8 mouse cellular contexts compared by ENCODE assay signal in the genomic region with DNA sequence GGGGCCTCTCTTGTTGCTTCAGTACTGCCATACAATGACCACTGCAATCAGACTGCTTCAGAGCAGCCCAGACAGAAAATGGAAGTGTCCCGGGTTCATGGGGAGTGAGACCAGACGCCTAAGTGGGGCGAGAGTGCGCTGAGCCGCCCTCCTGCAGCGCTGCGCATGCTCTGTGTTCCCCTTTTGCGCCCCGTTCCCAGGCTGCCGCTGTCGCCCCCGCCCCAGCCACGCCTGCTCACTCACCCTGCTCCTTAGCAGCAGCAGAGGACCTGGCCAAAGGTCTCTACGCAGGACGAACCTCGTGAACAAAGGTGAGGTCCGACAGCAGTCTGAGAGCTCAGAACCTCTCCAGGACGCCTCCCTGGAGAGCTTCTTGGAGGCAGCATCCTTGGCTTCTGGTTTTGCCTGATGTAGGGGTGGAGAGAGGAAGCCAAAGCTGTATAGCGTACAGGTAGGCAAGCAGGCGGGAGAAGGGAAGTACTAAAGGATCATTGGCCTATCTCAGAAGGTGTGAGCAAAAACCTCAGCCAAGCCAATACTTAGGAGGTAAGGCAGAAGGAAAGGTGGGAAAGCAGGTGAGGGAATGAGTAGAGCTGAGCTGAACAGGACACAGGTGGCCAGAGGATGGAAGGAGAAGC. TPM values are rescaled to one million over a fixed set of nuclear protein-coding genes. Genes with fewer than 3 reads are reported as not detected.
A peak's percentile ranks its signal among the peaks of the same experiment; 100 is the strongest.
DNase-seq lines count a peak whose midpoint lies in the region; ATAC-seq and TF ChIP-seq lines count a peak whose summit lies in the region.

A gene (plus strand): TSS at position 217 of the 638 bp plus-strand sequence.

- H3K4me1 ChIP-seq in thymus, adult 2 months (replicated peaks; ENCODE audit: control insufficient read depth, insufficient read depth, low read length), result no peaks in the 10 kb centered on the region
- no peaks in the 10 kb centered on the region for H3K4me1 ChIP-seq in kidney, embryonic 15.5 days
- H3K4me1 ChIP-seq in midbrain, embryonic 13.5 days (replicated peaks), result no peaks in the 10 kb centered on the region

- ATAC-seq in frontal cortex, adult (ENCODE audit: low TSS enrichment), result peak; percentile 88
- ATAC-seq in kidney, embryonic 15.5 days (replicated peaks; ENCODE audit: low FRiP score), result no peak
- no peak for ATAC-seq in midbrain, embryonic 13.5 days
- ATAC-seq in erythroblast, adult 5-6 weeks (replicated peaks; ENCODE audit: low FRiP score, poor library complexity, severe bottlenecking), result no peak

- TF ChIP-seq POLR2A in thymus, adult 2 months (IDR thresholded peaks at IDR 0.05; ENCODE audit: control insufficient read depth, extremely low read depth, insufficient read depth, low read length, poor library complexity), result no peak

- H3K4me2 ChIP-seq in kidney, embryonic 15.5 days, result peak within 1 kb of the TSS; percentile 59
- peak within 1 kb of the TSS; percentile 52 for H3K4me2 ChIP-seq in midbrain, embryonic 13.5 days (replicated peaks)

- no peak within 1 kb of the TSS for H3K27ac ChIP-seq in thymus, adult 2 months (ENCODE audit: control insufficient read depth, insufficient read depth, low read length)
- no peak within 1 kb of the TSS for H3K27ac ChIP-seq in kidney, embryonic 15.5 days
- H3K27ac ChIP-seq in midbrain, embryonic 13.5 days, result no peak within 1 kb of the TSS

- no peaks in the 10 kb centered on the region for H3K27me3 ChIP-seq in thymus, adult 2 months (ENCODE audit: control insufficient read depth, insufficient read depth, low read length)
- H3K27me3 ChIP-seq in kidney, embryonic 15.5 days, result peaks cover 32% of the 10 kb centered on the region
- H3K27me3 ChIP-seq in midbrain, embryonic 13.5 days, result no peaks in the 10 kb centered on the region

- no peak for DNase-seq in frontal cortex, postnatal 14 days (ENCODE audit: low spot score in 2 of 2)
- DNase-seq in thymus, adult 2 months, result peak; percentile 33
- DNase-seq in thymus, postnatal 0 days (ENCODE audit: low spot score), result no peak
- no peak for DNase-seq in heart, postnatal 14 days

- H3K9ac ChIP-seq in kidney, embryonic 15.5 days, result no peak within 1 kb of the TSS
- H3K9ac ChIP-seq in midbrain, embryonic 13.5 days (replicated peaks), result no peak within 1 kb of the TSS

- no peak for TF ChIP-seq CTCF in thymus, adult 2 months (IDR thresholded peaks at IDR 0.05; ENCODE audit: borderline replicate concordance, control insufficient read depth, extremely low read depth, insufficient read depth, low read length, poor library complexity)

- no peaks in the 10 kb centered on the region for H3K9me3 ChIP-seq in kidney, embryonic 15.5 days (replicated peaks)
- H3K9me3 ChIP-seq in midbrain, embryonic 13.5 days, result no peaks in the 10 kb centered on the region

- H3K36me3 ChIP-seq in thymus, adult 2 months (ENCODE audit: control insufficient read depth, insufficient read depth, low read length), result no peaks in the 10 kb centered on the region
- H3K36me3 ChIP-seq in kidney, embryonic 15.5 days, result no peaks in the 10 kb centered on the region
- H3K36me3 ChIP-seq in midbrain, embryonic 13.5 days, result no peaks in the 10 kb centered on the region

- intact Hi-C loops in heart, postnatal 14 days (cut with DNase I), result no loop called here

- 6% methylated on average over 16 of the region's 20 CpGs for WGBS in thymus, adult 2 months
- 28% methylated on average over 19 of the region's 20 CpGs for WGBS in kidney, embryonic 15.5 days
- WGBS in midbrain, embryonic 13.5 days, result 17% methylated on average over 20 of the region's 20 CpGs

- H3K4me3 ChIP-seq in thymus, adult 2 months (ENCODE audit: control insufficient read depth, insufficient read depth, low read length), result peak within 1 kb of the TSS; percentile 23; the same call in 1 of the 2 replicates
- peak within 1 kb of the TSS; percentile 29 for H3K4me3 ChIP-seq in kidney, embryonic 15.5 days (replicated peaks)
- H3K4me3 ChIP-seq in midbrain, embryonic 13.5 days (replicated peaks), result peak within 1 kb of the TSS; percentile 34

RNA-seq across cellular contexts. Expression of the gene that starts here (rescaled TPM):
- polyA plus RNA-seq in thymus, adult 2 months (2012; rRNA removed), result 0.03 and 0.07 TPM in 2 replicates
- polyA plus RNA-seq in thymus, postnatal 0 days (2015; fragmentation: Nextera tagmentation; extraction: Ambion mirVana), result not detected in 2 replicates
- 0.06 TPM in 1 of 2 replicates, not detected in the other for polyA plus RNA-seq in kidney, embryonic 15.5 days (2015; fragmentation: Nextera tagmentation; extraction: Ambion mirVana)
- 0.63 and 0.80 TPM in 2 replicates for polyA plus RNA-seq in midbrain, embryonic 13.5 days (2015; fragmentation: Nextera tagmentation; extraction: Ambion mirVana)
- not detected in 2 replicates for total RNA-seq in erythroblast, adult 5-6 weeks (2015; ENCODE audit: low replicate concordance)
- not detected in 2 replicates for total RNA-seq in erythroblast, adult 5-6 weeks (2017; ENCODE audit: low replicate concordance)
- total RNA-seq in heart, postnatal 14 days (2021), result not detected

Comparison
In these comparisons a context has a peak if more than half of its experiments do, and no peak if none do; other contexts are left out.
1. Peak in DNase-seq and H3K4me3 ChIP-seq in thymus, adult 2 months; RNA of the gene not detected or under 1 TPM.